Mouse (Mus musculus) MEL (cell line): Measurements from ENCODE around the gene Ino80b. TPM values are rescaled to one million over a fixed set of nuclear protein-coding genes. Genes with fewer than 3 reads are reported as not detected.

Source experiments
- polyA plus RNA-seq, 2 experiments: library from polyadenylated mRNA; stranded (reverse) in 1 of 2; unstranded in 1 of 2; fragments of >175 nt in 1 of 2; fragments of >200 nt in 1 of 2; gene quantifications; 2 replicates each; pipeline versions ENCODE4 v1.2.1 to v1.2.4; 2012; ENCODE audit warnings: low replicate concordance in 2 of 2, low read depth in 1 of 2; ENCODE audit not compliant: insufficient read length in 2 of 2, insufficient read depth in 1 of 2, missing spikeins in 1 of 2
- total RNA-seq: library from RNA; depleted of rRNA; stranded (reverse); fragments of 300-350 nt; gene quantifications from 2 replicates; pipeline ENCODE4 v1.2.3, GENCODE M21; 2012; rRNA removed

The Ino80b gene
- total and polyA plus RNA-seq, 3 experiments, result 30.6 to 40.9 TPM; not detected in 1

Other genes starting within 250 kb of the Ino80b start
- 0.03 and 0.04 TPM in 2 replicates for gene Sema4f, start 185.7 kb downstream of the Ino80b start, total RNA-seq
- under 1 TPM in 1 of 2 experiments, not detected in 1; 0.01 TPM for gene Sema4f, start 185.7 kb downstream of the Ino80b start, polyA plus RNA-seq
- gene M1ap, start 178.5 kb downstream of the Ino80b start, total RNA-seq, result 3.9 and 6.2 TPM in 2 replicates
- 1 to 10 TPM in 1 of 2 experiments, not detected in 1; 6.3 TPM for gene M1ap, start 178.5 kb downstream of the Ino80b start, polyA plus RNA-seq
- gene Dok1, start 92.0 kb downstream of the Ino80b start, total RNA-seq, result 17.9 and 18.7 TPM in 2 replicates
- 10 to 100 TPM in 1 of 2 experiments, not detected in 1; 22.3 TPM for gene Dok1, start 92.0 kb downstream of the Ino80b start, polyA plus RNA-seq
- 0.77 and 0.78 TPM in 2 replicates for gene Loxl3, start 91.3 kb downstream of the Ino80b start, total RNA-seq
- gene Loxl3, start 91.3 kb downstream of the Ino80b start, polyA plus RNA-seq, result 1 to 10 TPM in 1 of 2 experiments, not detected in 1; 1.0 TPM
- 206 and 259 TPM in 2 replicates for gene Aup1, start 70.9 kb downstream of the Ino80b start, total RNA-seq
- gene Aup1, start 70.9 kb downstream of the Ino80b start, polyA plus RNA-seq, result 100 to 1,000 TPM in 1 of 2 experiments, not detected in 1; 500 TPM
- 95.1 and 107 TPM in 2 replicates for gene Htra2, start 70.2 kb downstream of the Ino80b start, total RNA-seq
- 100 to 1,000 TPM in 1 of 2 experiments, not detected in 1; 133 TPM for gene Htra2, start 70.2 kb downstream of the Ino80b start, polyA plus RNA-seq
- 1.3 TPM in 2 replicates for gene Dqx1, start 67.6 kb downstream of the Ino80b start, total RNA-seq
- gene Dqx1, start 67.6 kb downstream of the Ino80b start, polyA plus RNA-seq, result 1 to 10 TPM in 1 of 2 experiments, not detected in 1; 3.4 TPM
- gene Tlx2, start 55.1 kb downstream of the Ino80b start, total RNA-seq, result not detected in 2 replicates
- gene Tlx2, start 55.1 kb downstream of the Ino80b start, polyA plus RNA-seq, result not detected
- gene Pcgf1, start 47.6 kb downstream of the Ino80b start, total RNA-seq, result 18.2 and 19.2 TPM in 2 replicates
- gene Pcgf1, start 47.6 kb downstream of the Ino80b start, polyA plus RNA-seq, result 10 to 100 TPM in 1 of 2 experiments, not detected in 1; 25.2 TPM
- gene Lbx2, start 39.1 kb downstream of the Ino80b start, total RNA-seq, result 0.23 and 0.58 TPM in 2 replicates
- gene Lbx2, start 39.1 kb downstream of the Ino80b start, polyA plus RNA-seq, result under 1 TPM in 1 of 2 experiments, not detected in 1; 0.85 TPM
- gene Ccdc142, start 23.8 kb downstream of the Ino80b start, total RNA-seq, result 3.2 and 5.1 TPM in 2 replicates
- 1 to 10 TPM in 1 of 2 experiments, not detected in 1; 2.2 TPM for gene Ccdc142, start 23.8 kb downstream of the Ino80b start, polyA plus RNA-seq
- gene Gm42688, start 23.8 kb downstream of the Ino80b start, total RNA-seq, result 2.2 and 2.5 TPM in 2 replicates
- 1 to 10 TPM in 1 of 2 experiments, not detected in 1; 4.8 TPM for gene Gm42688, start 23.8 kb downstream of the Ino80b start, polyA plus RNA-seq
- gene Mrpl53, start 16.4 kb downstream of the Ino80b start, total RNA-seq, result 91.3 and 93.7 TPM in 2 replicates
- gene Mrpl53, start 16.4 kb downstream of the Ino80b start, polyA plus RNA-seq, result 10 to 100 TPM in 1 of 2 experiments, not detected in 1; 63.8 TPM
- 167 and 209 TPM in 2 replicates for gene Mogs, start 9.9 kb downstream of the Ino80b start, total RNA-seq
- 100 to 1,000 TPM in 1 of 2 experiments, not detected in 1; 150 TPM for gene Mogs, start 9.9 kb downstream of the Ino80b start, polyA plus RNA-seq
- gene Wbp1, start 3.9 kb downstream of the Ino80b start, total RNA-seq, result 35.0 and 42.4 TPM in 2 replicates
- 10 to 100 TPM in 1 of 2 experiments, not detected in 1; 72.8 TPM for gene Wbp1, start 3.9 kb downstream of the Ino80b start, polyA plus RNA-seq
- 5.2 and 5.4 TPM in 2 replicates for gene Rtkn, start 10.0 kb upstream of the Ino80b start, total RNA-seq
- 1 to 10 TPM in 1 of 2 experiments, not detected in 1; 8.3 TPM for gene Rtkn, start 10.0 kb upstream of the Ino80b start, polyA plus RNA-seq
- gene Wdr54, start 31.0 kb upstream of the Ino80b start, total RNA-seq, result 3.2 and 3.4 TPM in 2 replicates
- gene Wdr54, start 31.0 kb upstream of the Ino80b start, polyA plus RNA-seq, result 1 to 10 TPM in 1 of 2 experiments, not detected in 1; 4.6 TPM
- gene 1700003E16Rik, start 31.0 kb upstream of the Ino80b start, total RNA-seq, result 0.15 and 0.23 TPM in 2 replicates
- under 1 TPM in 1 of 2 experiments, not detected in 1; 0.50 TPM for gene 1700003E16Rik, start 31.0 kb upstream of the Ino80b start, polyA plus RNA-seq
- 21.9 and 23.3 TPM in 2 replicates for gene Dctn1, start 40.5 kb upstream of the Ino80b start, total RNA-seq
- 10 to 100 TPM in 1 of 2 experiments, not detected in 1; 81.9 TPM for gene Dctn1, start 40.5 kb upstream of the Ino80b start, polyA plus RNA-seq
- gene Slc4a5, start 94.4 kb upstream of the Ino80b start, total RNA-seq, result 0.04 and 0.07 TPM in 2 replicates
- not detected for gene Slc4a5, start 94.4 kb upstream of the Ino80b start, polyA plus RNA-seq
- gene Mthfd2, start 200.5 kb upstream of the Ino80b start, total RNA-seq, result 80.5 and 155 TPM in 2 replicates
- 100 to 1,000 TPM; 219 to 558 TPM for gene Mthfd2, start 200.5 kb upstream of the Ino80b start, polyA plus RNA-seq
- gene Mob1a, start 200.6 kb upstream of the Ino80b start, total RNA-seq, result 71.2 and 74.7 TPM in 2 replicates
- 100 to 1,000 TPM in 1 of 2 experiments, 10 to 100 TPM in 1; 57.0 to 120 TPM for gene Mob1a, start 200.6 kb upstream of the Ino80b start, polyA plus RNA-seq
- 48.3 and 55.2 TPM in 2 replicates for gene Bola3, start 223.7 kb upstream of the Ino80b start, total RNA-seq
- gene Bola3, start 223.7 kb upstream of the Ino80b start, polyA plus RNA-seq, result 100 to 1,000 TPM in 1 of 2 experiments, not detected in 1; 211 TPM